Mouse (Mus musculus): ENCODE data around the gene Scd3.

GRCm38 (mm10) chr19:44283157-44284024 lies 80.3 kb downstream of the Scd3 start:
- no peak for TF ChIP-seq CTCF (IDR thresholded peaks at IDR 0.05; ENCODE audit: low read depth)
- TF ChIP-seq EP300 (IDR thresholded peaks at IDR 0.05; ENCODE audit: low read depth): no peak
